Mouse (Mus musculus) left cerebral cortex, adult 9 months (tissue): ENCODE data around the gene 4930404H24Rik.

Experiments
- DNase-seq, 2 experiments: peaks; one replicate each; pipeline ENCODE4 v3.0.0; 2022; ENCODE audit warnings: low spot score in 2 of 2

4930404H24Rik gene

DNA sequence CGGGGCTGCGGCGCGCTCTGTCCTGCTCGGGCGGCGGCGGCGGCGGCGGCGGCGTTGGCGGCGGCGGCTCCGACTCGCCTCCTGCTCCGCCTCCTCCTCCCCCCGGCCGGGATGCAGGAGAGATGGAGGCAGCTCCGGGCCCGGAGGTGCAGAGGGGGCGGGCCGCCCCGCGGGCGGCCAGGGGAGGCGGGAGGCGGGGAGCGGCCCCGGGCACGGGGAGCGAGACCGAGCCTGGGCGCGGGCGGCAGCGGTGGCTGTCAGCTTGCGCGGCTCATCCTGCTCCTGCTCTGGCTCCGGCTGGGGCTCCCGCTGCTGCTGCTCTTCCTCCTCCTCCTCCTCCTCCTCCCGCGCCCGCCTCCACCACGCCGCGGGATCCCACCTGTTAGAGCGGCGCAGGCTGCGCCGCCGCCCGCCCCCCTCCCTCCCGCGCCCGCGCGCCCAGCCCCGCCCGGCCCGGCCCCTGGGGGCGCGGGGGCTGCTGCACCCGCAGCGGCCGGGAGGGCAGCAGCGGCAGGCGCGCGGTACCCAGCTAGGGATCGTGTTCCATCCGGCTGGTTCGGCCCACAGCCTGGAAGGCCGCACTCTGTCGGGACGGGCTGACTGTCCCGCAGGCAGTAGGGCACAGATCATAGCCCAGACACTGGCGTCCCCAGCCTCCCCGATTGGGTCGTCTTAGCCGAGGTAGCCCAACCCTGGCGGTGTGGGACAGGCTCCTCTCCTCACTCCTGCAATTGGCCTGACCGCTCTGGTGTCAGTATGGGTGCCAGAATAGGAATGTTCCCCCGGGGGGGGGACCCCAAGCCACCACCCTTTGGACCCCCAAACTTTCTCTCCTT, 37.6 kb downstream of the 4930404H24Rik start, which contains the start of gene Nol4l:
TSS of gene Nol4l (minus strand) at position 41 of the 836 bp plus-strand sequence.
- no peak for DNase-seq

DNA sequence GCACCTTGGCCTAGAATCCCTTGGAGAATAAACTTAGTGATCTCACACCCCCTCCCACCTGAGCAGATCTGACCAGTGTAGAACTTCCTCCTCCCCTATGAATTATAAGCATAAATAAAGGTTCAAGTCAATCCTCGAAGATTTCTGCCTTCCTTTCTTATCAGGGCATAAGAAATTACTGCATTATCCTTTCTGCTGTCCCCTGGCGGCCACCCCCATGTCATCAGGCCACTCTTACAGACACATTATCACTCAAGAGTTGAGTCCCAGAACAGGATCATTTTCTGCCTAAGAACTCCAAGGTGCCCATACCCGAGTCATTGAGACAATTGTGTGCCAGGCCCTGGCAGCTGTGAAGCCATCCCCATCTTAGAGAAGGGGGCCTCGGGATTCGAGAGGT, 38.4 kb downstream of the 4930404H24Rik start:
- DNase-seq = no peak

DNA sequence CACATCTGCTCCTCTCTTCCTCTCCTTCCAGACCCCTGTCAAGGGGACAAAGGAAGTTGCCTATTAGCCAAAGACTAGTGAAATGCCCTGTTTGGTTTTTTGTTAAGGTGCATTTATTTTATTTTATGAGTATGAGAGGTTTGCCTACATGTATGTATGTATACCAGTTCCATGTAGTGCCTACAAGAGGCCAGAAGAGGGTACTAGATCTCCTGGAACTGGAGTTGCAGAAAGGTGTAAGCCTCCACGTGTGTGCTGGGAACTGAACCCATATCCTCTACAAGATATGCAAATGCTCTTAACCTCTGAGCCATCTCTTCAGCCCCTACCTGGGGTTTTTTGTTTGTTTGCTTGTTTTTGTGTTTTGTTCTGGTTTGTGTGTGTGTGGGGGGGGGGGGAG, 41.4 kb downstream of the 4930404H24Rik start:
- DNase-seq = no peak

DNA sequence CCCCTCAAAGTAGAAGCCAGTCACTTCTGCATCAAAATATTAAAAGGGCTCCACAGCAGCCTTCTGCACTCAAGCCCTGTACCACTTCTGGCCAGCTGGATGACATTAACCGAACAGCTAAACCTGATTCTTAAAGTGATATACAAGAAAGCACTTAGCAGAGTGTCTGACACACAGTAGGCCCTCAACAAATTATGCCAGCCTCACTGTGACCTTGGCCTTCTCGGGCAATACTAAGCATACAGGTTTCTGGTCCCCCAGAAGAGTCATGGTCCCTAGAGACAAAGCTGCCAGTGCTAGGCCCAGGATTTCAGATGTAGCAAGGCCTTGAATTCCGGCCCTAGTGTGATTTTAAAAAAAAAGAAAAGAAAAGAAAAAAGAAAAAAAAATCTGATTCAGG, 46.3 kb downstream of the 4930404H24Rik start:
- no peak for DNase-seq

DNA sequence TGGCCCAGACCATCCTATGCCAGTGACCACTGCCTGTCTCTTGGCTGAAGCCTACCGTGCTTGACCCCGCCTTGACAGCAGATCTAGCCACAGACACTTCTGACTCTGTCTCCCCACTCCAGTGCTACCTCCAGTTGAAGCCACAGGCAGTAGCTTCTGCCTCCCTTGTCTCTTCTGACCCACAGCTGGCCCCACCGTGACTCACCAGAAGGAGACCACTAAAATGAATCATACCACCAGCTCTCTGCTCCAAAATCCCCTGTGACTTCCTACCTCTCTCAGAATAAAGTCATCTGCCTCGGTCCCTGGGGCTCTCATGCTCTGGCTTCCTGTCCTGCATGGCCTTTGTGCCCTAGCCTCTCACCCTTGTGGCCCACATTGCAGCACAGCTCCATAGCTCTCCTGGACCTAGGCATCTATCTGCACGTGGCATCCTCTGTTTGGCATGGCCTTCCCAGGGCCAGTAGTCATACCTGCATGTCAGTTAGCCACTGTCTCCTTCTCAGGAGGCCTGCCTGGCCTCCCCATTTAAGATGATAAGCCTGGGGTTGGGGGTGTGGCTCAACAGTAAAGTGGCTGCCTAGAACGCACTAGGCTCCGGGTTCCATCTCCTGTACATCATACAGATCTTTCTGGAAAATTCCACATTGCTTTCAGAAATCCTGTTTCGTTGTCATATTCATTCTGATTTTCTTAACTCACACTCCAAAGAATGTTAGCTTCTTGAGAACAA, 50.5 kb downstream of the 4930404H24Rik start:
- DNase-seq = no peak
